Mouse (Mus musculus) cortical plate, adult 2 months (tissue): Measurements from ENCODE around the gene Gm28038. TPM values are rescaled to one million over a fixed set of nuclear protein-coding genes. Genes with fewer than 3 reads are reported as not detected.

ENCODE experiments used
- H3K27ac ChIP-seq: fragments of 200-500 bp; 2 replicates; pipeline ENCODE4 v1.5.1; 2012; ENCODE audit warnings: low read length, control low read depth, inconsistent platforms; ENCODE audit not compliant: insufficient read depth
- H3K4me1 ChIP-seq: fragments of 200-500 bp; 2 replicates; pipeline ENCODE4 v1.6.1; 2011; ENCODE audit warnings: low read length; ENCODE audit not compliant: control insufficient read depth, insufficient read depth
- H3K4me3 ChIP-seq: fragments of 200-500 bp; 2 replicates; pipeline ENCODE4 v1.5.1; 2011; ENCODE audit warnings: mild to moderate bottlenecking, low read length, control low read depth; ENCODE audit not compliant: insufficient read depth
- CTCF ChIP-seq: fragments of 200-500 bp; IDR thresholded peaks from 2 replicates; pipeline ENCODE4 v1.5.1; 2011; ENCODE audit warnings: mild to moderate bottlenecking, control low read depth, low read length; ENCODE audit not compliant: insufficient read depth; ENCODE audit errors: extremely low read depth
- POLR2A ChIP-seq: fragments of 200-500 bp; IDR thresholded peaks from 2 replicates; pipeline ENCODE4 v1.6.1; 2011; ENCODE audit warnings: mild to moderate bottlenecking, low read length, control low read depth; ENCODE audit not compliant: insufficient read depth; ENCODE audit errors: extremely low read depth
- polyA plus RNA-seq: library from polyadenylated mRNA; depleted of rRNA; stranded (reverse); fragments of >200 nt; gene quantifications from 2 replicates; pipeline ENCODE4 v1.2.3, GENCODE M21; 2012

The Gm28038 gene
- polyA plus RNA-seq, 1 experiment: not detected

DNA sequence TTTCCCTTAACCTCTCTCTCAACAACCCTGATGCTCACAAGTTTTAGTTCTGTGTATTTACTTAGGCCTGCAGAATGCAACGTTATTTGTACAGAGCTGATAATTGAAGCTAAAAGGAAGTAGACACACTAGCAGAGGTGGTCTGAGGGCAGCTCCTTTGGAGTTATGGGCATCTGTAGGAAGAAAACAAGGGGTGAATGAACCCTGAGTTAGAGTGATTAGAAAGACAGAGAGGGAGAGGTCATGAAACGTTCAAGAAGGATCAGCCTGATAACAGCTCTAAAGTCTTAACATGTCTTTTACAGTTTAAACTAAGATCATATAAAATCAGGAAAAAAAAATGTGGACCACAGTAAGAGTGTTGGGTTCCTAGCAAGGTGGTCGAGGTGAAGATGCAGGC is 28.5 kb downstream of the Gm28038 start:
- TF ChIP-seq CTCF: no peak
- no peak for TF ChIP-seq POLR2A
- Histone ChIP-seq H3K4me3 (no peak overlapping the region), H3K27ac (no peak overlapping the region), H3K4me1 (no peaks in the 10 kb centered on the region)

DNA sequence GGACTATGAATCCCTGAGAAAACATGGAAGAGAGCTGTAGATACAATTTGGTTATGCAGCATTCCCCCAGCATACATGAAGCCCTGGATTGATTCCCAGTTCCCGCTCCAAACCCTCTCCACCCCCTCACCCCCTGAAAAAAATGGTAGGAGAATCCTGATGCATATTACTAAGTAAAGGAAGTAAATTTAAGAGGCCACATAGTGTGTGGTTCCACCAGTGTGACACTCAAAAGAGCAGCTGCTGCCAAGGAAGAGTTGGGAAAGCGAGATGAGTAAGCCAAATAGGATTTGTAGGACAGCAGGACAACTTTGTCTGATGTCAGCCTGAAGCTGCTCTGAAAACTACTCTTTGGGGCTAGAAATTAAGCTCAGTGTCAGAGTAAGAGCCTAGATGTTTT is 30.6 kb downstream of the Gm28038 start:
- Histone ChIP-seq H3K27ac (no peak overlapping the region), H3K4me3 (no peak overlapping the region), H3K4me1 (no peaks in the 10 kb centered on the region)
- TF ChIP-seq POLR2A (no peak), CTCF (no peak)

DNA sequence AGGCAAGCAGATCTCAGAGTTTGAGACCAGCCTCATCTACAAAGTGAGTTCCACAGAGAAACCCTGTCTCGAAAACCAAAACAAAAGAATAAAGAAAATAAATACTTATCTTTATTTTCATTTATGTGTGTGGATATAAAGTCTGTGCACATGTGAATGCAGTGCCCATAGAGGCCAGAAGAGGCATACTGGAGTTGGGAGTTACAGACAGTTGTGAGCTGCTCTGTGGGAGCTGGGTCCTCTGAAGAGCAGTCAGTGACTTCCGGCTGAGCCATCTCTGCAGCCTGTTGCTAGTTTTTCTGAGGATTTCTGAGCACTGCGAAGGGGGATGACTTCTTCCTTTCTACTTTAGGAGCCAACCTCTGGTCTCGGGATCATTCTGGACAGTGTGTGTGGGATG is 35.3 kb downstream of the Gm28038 start:
- no peak overlapping the region for H3K27ac ChIP-seq
- TF ChIP-seq CTCF (no peak), POLR2A (no peak)

DNA sequence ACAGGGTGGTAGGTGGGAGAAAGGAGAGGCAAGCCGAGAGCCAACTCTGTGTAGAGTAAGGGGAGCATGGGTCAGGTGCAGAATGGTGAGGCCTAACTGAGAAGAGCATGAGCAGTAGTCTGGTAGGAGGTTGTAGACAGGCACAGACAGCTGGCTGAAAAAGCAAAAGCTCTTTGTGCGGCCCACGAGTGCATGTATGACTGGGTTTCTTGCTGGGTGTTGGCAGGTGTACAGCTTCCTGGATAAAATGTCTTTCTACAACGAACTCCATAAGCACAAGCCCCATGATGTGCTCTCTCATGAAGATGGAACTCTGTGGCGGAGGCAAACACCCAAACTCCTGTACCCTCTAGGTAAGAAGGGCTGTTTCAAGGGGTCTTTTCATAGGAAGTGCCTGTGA is 36.1 kb downstream of the Gm28038 start:
- TF ChIP-seq CTCF (no peak), POLR2A (no peak)
- Histone ChIP-seq H3K4me1 (no peaks in the 10 kb centered on the region), H3K27ac (no peak overlapping the region), H3K4me3 (no peak overlapping the region)

More for the DNA sequence above, 35.3 kb downstream of the Gm28038 start:
- H3K4me3 ChIP-seq: no peak overlapping the region
- no peaks in the 10 kb centered on the region for H3K4me1 ChIP-seq

DNA sequence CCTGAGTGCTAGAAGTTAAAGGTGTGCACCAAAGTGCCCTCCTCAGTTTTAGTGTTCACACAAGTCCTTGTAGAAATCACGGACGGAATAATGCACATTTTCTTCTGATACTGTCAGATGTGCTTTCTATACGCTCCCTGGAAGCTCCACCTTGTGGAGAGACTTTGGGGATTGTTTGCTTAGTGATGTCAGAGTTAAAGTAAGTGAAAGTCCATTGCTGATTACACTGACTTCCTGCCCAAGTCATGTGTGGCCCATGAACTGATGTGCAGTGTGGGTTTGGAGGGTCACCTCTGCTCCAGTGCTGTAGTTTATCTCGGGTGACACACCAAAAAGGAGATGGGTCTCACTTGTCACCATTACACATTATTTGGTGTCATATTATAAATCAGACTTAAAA is 38.4 kb downstream of the Gm28038 start:
- Histone ChIP-seq H3K27ac (no peak overlapping the region), H3K4me1 (no peaks in the 10 kb centered on the region), H3K4me3 (no peak overlapping the region)
- TF ChIP-seq POLR2A (no peak), CTCF (no peak)

DNA sequence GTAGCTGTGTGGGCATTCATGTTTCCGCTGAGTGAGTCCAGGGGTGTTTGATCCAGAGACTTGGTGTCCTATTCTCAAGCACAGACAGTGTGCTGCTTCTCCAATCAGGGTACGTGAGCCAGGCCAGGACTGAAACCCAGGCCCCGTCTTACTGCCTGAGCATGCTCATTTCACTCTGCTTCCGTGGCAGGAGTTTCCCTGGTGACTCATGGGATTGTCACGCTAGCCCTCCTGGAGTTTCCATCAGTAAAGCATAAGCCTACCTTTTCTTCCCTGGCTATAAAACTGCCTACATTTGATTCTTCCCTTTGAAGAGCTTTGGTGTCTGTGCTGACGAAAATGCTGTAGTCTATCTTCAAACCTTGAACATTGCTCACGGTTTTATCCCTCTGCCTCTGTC is 42.3 kb downstream of the Gm28038 start:
- H3K4me3 ChIP-seq: no peak overlapping the region
- no peak overlapping the region for H3K27ac ChIP-seq
- no peaks in the 10 kb centered on the region for H3K4me1 ChIP-seq
- TF ChIP-seq CTCF (no peak), POLR2A (no peak)

DNA sequence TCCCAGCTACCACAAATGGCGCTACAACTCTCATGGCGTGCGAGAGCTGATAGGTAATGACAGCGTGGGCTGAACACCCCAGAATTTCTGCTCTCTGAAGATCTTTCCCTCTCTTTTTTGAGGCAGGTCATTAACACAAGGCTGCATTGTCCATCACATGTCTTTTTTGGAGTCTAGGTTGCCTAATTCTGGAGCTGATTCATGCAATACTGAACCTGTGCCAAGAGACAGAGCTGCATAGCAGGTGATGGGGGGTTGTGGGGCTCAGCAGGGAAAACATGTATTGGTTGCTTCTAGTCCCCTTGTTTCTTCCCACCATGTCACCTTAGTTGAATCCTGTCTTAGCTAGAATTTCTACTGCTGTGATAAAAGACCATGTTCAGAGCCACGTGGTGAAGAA is 44.5 kb downstream of the Gm28038 start:
- Histone ChIP-seq H3K4me1 (no peaks in the 10 kb centered on the region), H3K4me3 (no peak overlapping the region)
- TF ChIP-seq POLR2A (no peak), CTCF (no peak)

DNA sequence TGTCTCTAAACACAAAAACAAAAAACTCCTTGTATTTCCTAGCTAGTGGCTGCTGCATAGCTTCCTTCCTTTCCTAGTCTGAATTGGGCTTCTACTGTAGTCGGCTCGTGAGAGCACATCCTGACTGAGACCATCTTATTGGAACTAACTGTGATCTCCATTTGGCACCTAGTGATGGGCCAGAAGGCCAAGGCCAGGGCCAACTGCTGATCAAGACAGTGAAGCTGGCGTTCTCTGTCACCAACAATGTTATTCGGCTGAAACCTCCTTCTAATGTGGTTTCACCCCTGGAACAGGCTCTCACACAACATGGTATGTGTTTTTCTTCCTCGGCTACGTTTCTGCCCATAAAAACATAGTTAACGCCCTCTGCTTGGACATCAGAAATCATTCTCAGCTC is 46.4 kb downstream of the Gm28038 start:
- no peak for TF ChIP-seq POLR2A
- TF ChIP-seq CTCF: no peak
- Histone ChIP-seq H3K4me1 (no peaks in the 10 kb centered on the region), H3K4me3 (no peak overlapping the region), H3K27ac (no peak overlapping the region)

More for the DNA sequence above, 44.5 kb downstream of the Gm28038 start:
- no peak overlapping the region for H3K27ac ChIP-seq

DNA sequence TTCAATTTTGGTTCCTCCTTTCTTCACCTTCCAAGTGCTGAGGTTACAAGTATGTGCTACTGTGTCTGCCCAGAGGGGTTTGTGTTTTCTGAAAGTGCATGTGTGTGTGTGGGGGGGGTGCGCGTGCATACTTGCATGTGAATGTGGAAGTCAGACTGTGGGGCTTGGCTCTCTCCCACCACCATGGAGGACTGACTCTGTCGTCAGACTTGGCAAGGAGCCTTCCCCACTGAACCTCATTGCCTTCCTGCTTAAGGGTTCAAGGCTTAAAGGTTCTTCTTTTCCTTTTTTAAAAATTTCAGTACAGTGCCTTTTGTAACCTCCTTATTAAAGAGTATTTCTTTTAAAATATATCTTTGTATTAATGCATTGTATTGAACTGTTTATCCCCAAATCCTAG is 47.9 kb downstream of the Gm28038 start:
- TF ChIP-seq POLR2A: no peak
- no peak for TF ChIP-seq CTCF
- H3K4me1 ChIP-seq: no peaks in the 10 kb centered on the region
- H3K4me3 ChIP-seq: no peak overlapping the region
- H3K27ac ChIP-seq: no peak overlapping the region

DNA sequence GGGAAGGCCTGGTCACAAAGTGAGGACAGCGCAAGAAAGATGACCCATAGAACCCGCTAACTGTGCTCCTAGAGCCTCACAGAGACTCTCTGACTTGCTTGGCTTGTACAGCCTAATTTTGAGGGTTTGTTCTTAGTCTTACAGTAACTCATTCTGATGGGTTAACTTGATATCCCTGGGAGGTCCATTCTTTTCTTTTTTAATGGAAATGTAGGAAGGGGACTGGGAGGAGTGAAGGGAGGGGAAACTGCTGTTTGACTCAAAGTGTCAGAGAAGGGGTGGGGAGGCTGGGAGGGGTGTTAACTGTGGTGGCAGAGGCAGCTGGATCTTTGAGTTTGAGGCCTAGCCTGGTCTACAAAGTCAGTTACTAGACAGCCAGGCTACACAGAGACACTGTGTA is 54.5 kb downstream of the Gm28038 start:
- Histone ChIP-seq H3K27ac (no peak overlapping the region), H3K4me3 (no peak overlapping the region), H3K4me1 (peaks cover 3% of the 10 kb centered on the region)
- no peak for TF ChIP-seq CTCF
- TF ChIP-seq POLR2A: no peak

DNA sequence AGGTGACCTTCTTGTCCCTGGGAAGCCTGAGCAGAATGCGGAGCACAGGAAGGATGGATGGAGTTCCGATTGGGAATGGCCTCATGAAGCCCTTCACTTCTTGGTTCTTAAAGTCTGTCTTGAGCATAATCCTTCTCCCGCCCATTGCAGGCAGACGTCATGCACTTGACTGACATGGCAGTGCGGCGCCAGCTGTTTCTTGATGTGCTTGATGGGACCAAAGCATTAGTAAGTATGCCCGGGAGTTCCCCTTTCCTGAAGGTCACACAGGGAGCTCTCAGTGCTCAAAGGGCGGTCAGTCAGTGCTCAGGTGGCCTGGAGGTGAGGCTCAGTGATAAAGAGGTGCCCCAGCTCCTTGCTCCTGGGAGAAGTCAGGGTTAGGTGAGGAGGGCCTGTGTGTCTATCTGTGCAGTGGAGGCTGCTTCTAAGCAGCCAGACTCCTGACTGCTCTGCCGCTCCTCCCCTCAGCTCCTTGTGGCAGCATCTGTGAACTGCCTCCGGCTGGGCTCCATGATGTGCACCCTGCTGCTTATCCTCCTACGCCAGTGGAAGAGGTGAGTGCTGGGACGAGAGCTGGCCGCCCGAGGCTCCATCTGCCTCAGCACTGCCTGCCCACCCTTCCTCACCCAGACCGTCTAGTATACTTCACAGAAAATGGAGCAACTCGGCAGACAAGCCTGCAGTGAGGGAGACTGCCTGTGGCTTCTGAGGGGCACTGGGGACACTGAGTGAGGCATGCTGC is 55.5 kb downstream of the Gm28038 start:
- peak overlapping the region; percentile 50; the same call in 1 of the 2 replicates for H3K27ac ChIP-seq
- H3K4me3 ChIP-seq: no peak overlapping the region
- peaks cover 3% of the 10 kb centered on the region for H3K4me1 ChIP-seq
- TF ChIP-seq CTCF (0 out of 2 replicates have a peak, but pooled peaks have one; percentile 10), POLR2A (no peak)
